ENCODE assay signal across 8 mouse cellular contexts in the genomic region with DNA sequence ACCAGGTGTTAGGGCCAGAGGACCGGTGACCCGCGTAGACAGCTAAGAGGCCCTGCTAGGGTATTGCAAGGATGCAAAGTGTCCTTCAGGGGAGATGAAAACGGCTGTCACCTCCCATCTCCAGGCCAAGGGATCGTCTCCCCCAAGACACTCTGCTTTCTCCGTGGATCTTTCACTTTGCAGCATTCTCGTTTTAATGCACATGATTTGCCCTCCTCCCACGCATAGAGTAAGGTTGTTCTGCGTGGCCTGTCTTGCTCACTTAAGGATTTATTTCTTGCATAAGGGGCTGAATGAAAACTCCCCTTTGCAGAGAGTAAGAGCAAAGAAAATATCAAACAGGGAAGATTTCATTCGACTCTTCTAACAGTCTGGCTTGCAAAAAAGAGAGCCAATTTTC. TPM values are rescaled to one million over a fixed set of nuclear protein-coding genes. Genes with fewer than 3 reads are reported as not detected.
DNase-seq lines count a peak whose midpoint lies in the region; ATAC-seq and TF ChIP-seq lines count a peak whose summit lies in the region.
"Had no signal": no experiment of that assay in that cellular context is flagged by ENCODE, and none has a peak within 500 bp of the region (broad histone marks: within the 10 kb centered on the region; RNA-seq: fewer than 3 reads in every experiment).

No protein-coding gene starts in this region.

- DNase-seq in lung, adult 2 months = no peak
- no peak for DNase-seq in hindbrain, embryonic 10.5 days (ENCODE audit: low spot score)
- DNase-seq in liver, postnatal 0 days = no peak
- DNase-seq in ovary, postnatal 14 days (ENCODE audit: low spot score) = no peak
- DNase-seq in frontal cortex, postnatal 25 days (ENCODE audit: low spot score in 2 of 2) = no peak
- no peak for DNase-seq in right cerebral cortex, postnatal 14 days

- 11% methylated on average over 10 of the region's 10 CpGs for WGBS in lung, embryonic 16.5 days
- 32% methylated on average over 10 of the region's 10 CpGs for WGBS in lung, adult 2 months
- WGBS in hindbrain, embryonic 10.5 days = 2% methylated on average over 10 of the region's 10 CpGs
- 12% methylated on average over 10 of the region's 10 CpGs for WGBS in liver, postnatal 0 days (ENCODE audit: insufficient replicate concordance)

- TF ChIP-seq CTCF in lung, adult 2 months (IDR thresholded peaks at IDR 0.05; ENCODE audit: insufficient read depth, low read length) = no peak
- no peak for TF ChIP-seq CTCF in liver, postnatal 0 days (IDR thresholded peaks at IDR 0.05; ENCODE audit: low read depth)

- ATAC-seq in lung, embryonic 16.5 days (ENCODE audit: low read depth) = no peak
- ATAC-seq in liver, postnatal 0 days = no peak
- ATAC-seq: inflammation-experienced regulatory T-cells, adult 6 months had no signal

- H3K27ac ChIP-seq in lung, embryonic 16.5 days (ENCODE audit: low read length) = no peak overlapping the region
- peak overlapping the region; percentile 68; the same call in 1 of the 2 replicates for H3K27ac ChIP-seq in hindbrain, embryonic 10.5 days
- H3K27ac ChIP-seq in liver, postnatal 0 days (ENCODE audit: low read depth) = no peak overlapping the region

- no peak overlapping the region; the same call in 1 of the 2 replicates for H3K9ac ChIP-seq in lung, embryonic 16.5 days (ENCODE audit: low read length)
- H3K9ac ChIP-seq in liver, postnatal 0 days (replicated peaks) = no peak overlapping the region

- peaks cover 22% of the 10 kb centered on the region for H3K4me1 ChIP-seq in lung, embryonic 16.5 days (replicated peaks; ENCODE audit: control insufficient read depth, insufficient read depth, low read length)
- H3K4me1 ChIP-seq in lung, adult 2 months (ENCODE audit: control insufficient read depth, insufficient read depth, low read length) = no peaks in the 10 kb centered on the region
- peaks cover 70% of the 10 kb centered on the region for H3K4me1 ChIP-seq in hindbrain, embryonic 10.5 days (replicated peaks)
- peaks cover 10% of the 10 kb centered on the region; the same call in 1 of the 2 replicates for H3K4me1 ChIP-seq in liver, postnatal 0 days (ENCODE audit: insufficient read depth)

- TF ChIP-seq EP300 in liver, postnatal 0 days (IDR thresholded peaks at IDR 0.05; ENCODE audit: low read depth) = no peak

- H3K4me3 ChIP-seq in lung, embryonic 16.5 days (ENCODE audit: low read length) = peak overlapping the region; percentile 75
- no peak overlapping the region for H3K4me3 ChIP-seq in lung, adult 2 months (replicated peaks; ENCODE audit: extremely low read depth, low read depth, low read length)
- H3K4me3 ChIP-seq in hindbrain, embryonic 10.5 days = peak overlapping the region; percentile 82
- H3K4me3 ChIP-seq in liver, postnatal 0 days (ENCODE audit: low read depth, low read length) = peak overlapping the region; percentile 53; the same call in 1 of the 2 replicates

- no peaks in the 10 kb centered on the region for H3K9me3 ChIP-seq in lung, embryonic 16.5 days (ENCODE audit: control insufficient read depth, low read length)
- no peaks in the 10 kb centered on the region for H3K9me3 ChIP-seq in hindbrain, embryonic 10.5 days
- no peaks in the 10 kb centered on the region for H3K9me3 ChIP-seq in liver, postnatal 0 days (ENCODE audit: low read length)

- H3K36me3 ChIP-seq in lung, embryonic 16.5 days (ENCODE audit: control insufficient read depth, insufficient read depth, low read length) = no peaks in the 10 kb centered on the region
- no peaks in the 10 kb centered on the region for H3K36me3 ChIP-seq in hindbrain, embryonic 10.5 days
- no peaks in the 10 kb centered on the region for H3K36me3 ChIP-seq in liver, postnatal 0 days (replicated peaks; ENCODE audit: insufficient read depth, low read length)

- TF ChIP-seq POLR2A in lung, adult 2 months (IDR thresholded peaks at IDR 0.05; ENCODE audit: borderline replicate concordance, extremely low read depth, low read depth, low read length) = no peak

- H3K4me2 ChIP-seq in lung, embryonic 16.5 days (ENCODE audit: low read depth, low read length) = peak overlapping the region; percentile 96
- H3K4me2 ChIP-seq in liver, postnatal 0 days (ENCODE audit: low read depth, low read length) = peak overlapping the region; percentile 86

- H3K27me3 ChIP-seq in lung, embryonic 16.5 days (ENCODE audit: control insufficient read depth, insufficient read depth, low read depth, low read length) = peaks cover 28% of the 10 kb centered on the region
- peaks cover 97% of the 10 kb centered on the region for H3K27me3 ChIP-seq in hindbrain, embryonic 10.5 days (ENCODE audit: insufficient read depth, poor library complexity, severe bottlenecking)
- H3K27me3 ChIP-seq in liver, postnatal 0 days (ENCODE audit: insufficient read depth, low read length) = peaks cover 72% of the 10 kb centered on the region

RNA-seq across cellular contexts. Expression of a gene that starts 0.6 kb away (rescaled TPM):
- polyA plus RNA-seq in lung, embryonic 16.5 days (2015; fragmentation: Nextera tagmentation; extraction: Ambion mirVana) = 7.3 and 7.4 TPM in 2 replicates
- 68.7 and 72.5 TPM in 2 replicates for polyA plus RNA-seq in lung, adult 2 months (2012; rRNA removed)
- polyA plus RNA-seq in hindbrain, embryonic 10.5 days (2016; fragmentation: Nextera tagmentation; extraction: Ambion mirVana) = 13.8 and 14.4 TPM in 2 replicates
- 0.43 and 0.65 TPM in 2 replicates for polyA plus RNA-seq in liver, postnatal 0 days (2015; fragmentation: Nextera tagmentation; extraction: Ambion mirVana)
